Mouse (Mus musculus) olfactory bulb, adult 2 months (tissue): ENCODE measurements around the gene Tead3. TPM values are rescaled to one million over a fixed set of nuclear protein-coding genes. Genes with fewer than 3 reads are reported as not detected.
"Not testable (repeated sequence)": the region's sequence is repeated elsewhere in the genome, so short reads cannot be mapped to it uniquely, and the experiment has no call there.

Source experiments
- H3K27ac ChIP-seq: fragments of 200-500 bp; 2 replicates; pipeline ENCODE4 v1.5.1; 2012; ENCODE audit warnings: low read depth, low read length; ENCODE audit not compliant: insufficient read depth
- H3K4me1 ChIP-seq: fragments of 200-500 bp; 2 replicates; pipeline ENCODE4 v1.6.1; 2012; ENCODE audit warnings: low read length; ENCODE audit not compliant: control insufficient read depth, insufficient read depth
- H3K4me3 ChIP-seq: fragments of 200-500 bp; 2 replicates; pipeline ENCODE4 v1.5.1; 2012; ENCODE audit warnings: mild to moderate bottlenecking, low read depth, low read length, moderate library complexity; ENCODE audit not compliant: insufficient read depth
- CTCF ChIP-seq: fragments of 200-500 bp; IDR thresholded peaks from 2 replicates; pipeline ENCODE4 v1.5.1; 2012; ENCODE audit warnings: low read depth, mild to moderate bottlenecking, low read length, moderate library complexity; ENCODE audit not compliant: insufficient read depth
- POLR2A ChIP-seq: fragments of 200-500 bp; IDR thresholded peaks from 2 replicates; pipeline ENCODE4 v1.6.1; 2012; ENCODE audit warnings: mild to moderate bottlenecking, low read depth, low read length, moderate library complexity; ENCODE audit not compliant: insufficient read depth
- WGBS: fragments of 180-500 bp; shearing (Covaris S2); methylation state at CpG from one replicate; pipeline ENCODE4 v1.1.7; 2018; 5-methylcytosine and 5-hydroxymethylcytosine counted together
- polyA plus RNA-seq: library from polyadenylated mRNA; stranded (reverse); fragments of >200 nt; gene quantifications from 2 replicates; pipeline ENCODE4 v1.2.4, GENCODE M21; 2012; ENCODE audit warnings: low replicate concordance; ENCODE audit not compliant: missing spikeins, insufficient read depth, insufficient read length

Gene Tead3
- polyA plus RNA-seq, 1 experiment, result not detected

DNA sequence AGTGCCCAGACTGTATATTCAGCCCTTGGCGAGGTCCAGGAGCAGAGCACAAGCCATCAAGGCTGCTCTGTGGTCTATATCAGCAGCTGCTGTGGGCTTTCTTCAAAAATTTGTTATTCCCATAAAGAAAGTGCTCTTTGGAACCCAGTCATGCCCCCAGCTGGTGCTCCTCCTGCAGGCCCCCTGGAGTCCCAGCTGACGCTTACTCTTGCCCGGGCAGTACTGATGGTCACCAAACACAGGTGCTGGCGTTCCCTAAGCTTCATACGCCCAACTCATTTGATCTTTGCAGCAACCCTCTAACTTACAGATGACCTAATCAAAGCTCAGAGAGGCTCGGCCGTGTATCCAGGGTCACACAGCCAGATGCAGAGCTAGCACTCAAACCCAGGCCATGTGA, 13.1 kb downstream of the Tead3 start:
- TF ChIP-seq CTCF, result no peak
- no peak for TF ChIP-seq POLR2A
- Histone ChIP-seq H3K27ac (no peak overlapping the region), H3K4me3 (no peak overlapping the region), H3K4me1 (peaks cover 25% of the 10 kb centered on the region)
- WGBS, result 91% methylated on average over 7 of the region's 7 CpGs

DNA sequence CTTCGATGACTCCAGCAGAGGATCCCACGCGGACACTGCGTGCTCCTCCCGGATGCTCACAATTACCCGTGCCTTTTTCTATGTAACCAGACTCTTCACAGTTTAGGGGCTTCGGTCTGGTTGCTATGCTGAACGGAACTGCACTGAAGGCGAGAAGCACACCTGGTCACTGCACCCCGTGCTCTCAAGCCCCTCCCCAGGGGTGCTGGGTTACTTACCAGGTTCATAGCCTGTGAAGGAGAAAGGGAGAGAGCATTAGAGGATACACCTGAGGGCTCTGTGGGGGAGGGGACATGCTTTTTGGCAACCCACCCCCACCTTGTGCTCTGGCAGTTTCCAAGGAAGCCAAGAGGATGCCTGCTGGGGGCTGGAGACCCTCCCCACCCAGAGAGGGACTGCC, 15.3 kb downstream of the Tead3 start:
- no peak overlapping the region for H3K4me3 ChIP-seq
- TF ChIP-seq POLR2A, result no peak
- no peak for TF ChIP-seq CTCF
- H3K27ac ChIP-seq, result no peak overlapping the region
- WGBS, result 79% methylated on average over 10 of the region's 10 CpGs
- peaks cover 14% of the 10 kb centered on the region for H3K4me1 ChIP-seq

- H3K27ac ChIP-seq, result no peak overlapping the region
- 77% methylated on average over 31 of the region's 31 CpGs for whole genome bisulfite sequencing
- H3K4me3 ChIP-seq, result no peak overlapping the region
- peaks cover 21% of the 10 kb centered on the region for H3K4me1 ChIP-seq
- TF ChIP-seq POLR2A, result no peak
- TF ChIP-seq CTCF, result no peak
These were observed 17.6 kb downstream of the Tead3 start for GRCm38 (mm10) chr17:28332915-28333546.

DNA sequence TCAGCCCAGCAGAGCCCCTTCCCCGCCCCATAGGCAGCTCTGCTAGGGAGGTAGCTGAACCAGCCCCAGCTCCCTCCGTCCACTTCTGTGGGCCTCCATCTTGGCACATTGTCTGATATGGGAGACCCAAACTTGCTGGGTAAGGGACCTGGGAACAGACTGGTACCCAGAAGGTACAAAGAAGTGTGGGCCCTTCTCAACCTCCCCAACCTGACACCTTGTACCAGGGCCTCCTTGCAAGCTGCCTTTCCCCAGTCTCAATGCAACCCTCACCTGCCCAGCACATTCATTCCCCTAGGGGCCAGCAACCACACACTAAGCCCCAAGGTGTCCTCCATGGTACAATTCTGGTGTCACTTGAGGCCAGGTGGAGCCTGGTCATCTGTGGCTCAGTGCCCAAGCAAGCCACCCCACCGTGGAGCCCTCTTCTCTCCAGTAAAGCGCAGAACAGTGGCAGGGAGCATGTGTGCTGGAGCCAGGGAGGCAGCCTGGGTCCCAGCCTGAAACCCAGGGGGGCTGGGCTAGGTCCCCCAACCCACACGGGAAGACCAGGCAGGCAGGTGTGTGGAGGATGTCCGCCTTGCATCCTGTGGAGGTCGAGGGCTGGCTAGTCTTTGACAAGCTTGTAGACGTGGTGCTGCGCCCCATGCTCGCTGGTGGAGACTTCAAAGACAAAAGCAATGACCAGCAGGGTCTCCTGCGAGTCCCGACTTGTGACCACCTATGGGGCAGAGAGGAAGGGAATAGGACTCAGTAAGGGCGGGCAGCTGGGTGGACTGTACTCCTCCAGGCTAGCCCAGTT, 18.3 kb downstream of the Tead3 start:
- Histone ChIP-seq H3K4me1 (peaks cover 28% of the 10 kb centered on the region), H3K4me3 (no peak overlapping the region), H3K27ac (no peak overlapping the region)
- WGBS, result 66% methylated on average over 13 of the region's 13 CpGs
- TF ChIP-seq CTCF (no peak), POLR2A (no peak)

GRCm38 (mm10) chr17:28331241-28332112, 19.1 kb downstream of the Tead3 start:
- Histone ChIP-seq H3K4me1 (peaks cover 37% of the 10 kb centered on the region), H3K27ac (no peak overlapping the region), H3K4me3 (no peak overlapping the region)
- 46% methylated on average over 7 of the region's 7 CpGs for WGBS
- TF ChIP-seq POLR2A (no peak), CTCF (no peak)

- H3K4me3 ChIP-seq, H3K27ac ChIP-seq: not testable (repeated sequence)
- WGBS, result 62% methylated on average over 8 of the region's 8 CpGs
- peaks cover 38% of the 10 kb centered on the region for H3K4me1 ChIP-seq
These were observed 20.0 kb downstream of the Tead3 start for GRCm38 (mm10) chr17:28330590-28330989.

DNA sequence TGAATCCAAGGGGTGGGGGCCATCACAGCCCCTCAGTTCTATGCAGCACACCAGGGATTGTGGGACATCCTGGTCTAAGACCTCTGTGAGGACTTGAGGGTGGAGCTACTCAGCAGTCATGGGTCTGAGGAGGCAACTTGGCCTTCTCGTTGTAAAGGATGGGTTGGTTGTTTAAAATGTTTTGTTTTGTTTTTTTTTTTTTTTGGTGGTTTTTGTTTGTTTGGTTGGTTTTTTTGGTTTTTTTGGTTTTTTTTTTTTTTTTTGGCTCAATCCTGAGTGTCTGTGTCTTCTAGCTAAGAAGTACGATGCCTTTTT, 20.4 kb downstream of the Tead3 start:
- H3K4me1 ChIP-seq, result peaks cover 38% of the 10 kb centered on the region
- no peak for TF ChIP-seq CTCF
- no peak for TF ChIP-seq POLR2A
- 39% methylated on average over 2 of the region's 2 CpGs for WGBS
- H3K4me3 ChIP-seq, result no peak overlapping the region
- no peak overlapping the region for H3K27ac ChIP-seq

DNA sequence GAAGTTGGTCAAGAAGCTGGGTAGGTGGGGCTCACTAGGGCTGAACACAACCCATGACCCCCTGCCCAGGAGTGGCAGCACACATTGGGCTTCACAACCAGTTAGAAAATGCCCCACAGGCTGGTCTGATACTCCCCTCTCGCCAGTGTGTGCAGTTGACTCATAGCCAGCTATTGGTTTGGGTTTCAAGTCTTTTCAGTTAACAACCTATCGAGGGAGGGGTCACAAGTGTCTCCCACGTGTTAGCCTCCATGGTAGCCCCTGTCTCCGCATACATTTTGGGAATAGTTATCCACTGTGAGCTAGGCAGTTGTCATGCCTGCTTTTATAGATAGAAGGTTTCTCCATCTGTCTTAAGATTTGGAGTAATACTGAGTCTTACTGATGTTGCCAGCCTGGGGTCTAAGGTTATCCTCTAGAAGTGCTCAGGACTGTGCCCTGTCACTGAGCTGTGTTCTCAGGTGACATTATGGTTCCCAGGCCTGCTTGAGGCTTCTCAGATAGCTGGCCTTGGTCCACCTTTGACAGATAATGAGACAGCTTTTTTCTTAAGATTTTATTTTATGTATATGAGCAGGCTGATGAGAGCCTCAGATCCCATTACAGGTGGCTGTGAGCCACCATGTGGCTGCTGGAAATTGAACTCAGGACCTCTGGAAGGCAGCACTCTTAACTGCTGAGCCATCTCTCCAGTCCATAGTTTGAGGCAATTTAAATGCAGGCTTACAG, 20.9 kb downstream of the Tead3 start:
- peaks cover 38% of the 10 kb centered on the region for H3K4me1 ChIP-seq
- TF ChIP-seq POLR2A, result no peak
- TF ChIP-seq CTCF, result no peak

More for the DNA sequence above, 20.9 kb downstream of the Tead3 start:
- H3K27ac ChIP-seq, result no peak overlapping the region
- H3K4me3 ChIP-seq, result peak overlapping the region; percentile 62
- 13% methylated on average over 4 of the region's 4 CpGs for WGBS
